Mouse (Mus musculus) lung, embryonic 15.5 days (tissue): ENCODE results near the gene Gpm6b. TPM values are rescaled to one million over a fixed set of nuclear protein-coding genes. Genes with fewer than 3 reads are reported as not detected.

ENCODE experiments used
- polyA plus RNA-seq: library from polyadenylated mRNA; unstranded; fragments of >200 nt; fragmentation: Nextera tagmentation; extraction: Ambion mirVana; gene quantifications from 2 replicates; pipeline ENCODE4 v1.2.1, GENCODE M21; 2015

Gene Gpm6b
- polyA plus RNA-seq, 1 experiment from 2014 or later = 44.7 TPM

Other genes starting within 250 kb of the Gpm6b start
- 18.2 and 19.5 TPM in 2 replicates for gene Gemin8, start 68.5 kb upstream of the Gpm6b start, polyA plus RNA-seq
- gene Trappc2, start 201.7 kb downstream of the Gpm6b start, polyA plus RNA-seq = 34.7 and 34.9 TPM in 2 replicates
- 7.3 and 7.6 TPM in 2 replicates for gene Ofd1, start 201.8 kb downstream of the Gpm6b start, polyA plus RNA-seq
- 57.6 and 62.6 TPM in 2 replicates for gene Rab9, start 241.0 kb downstream of the Gpm6b start, polyA plus RNA-seq